Mouse (Mus musculus) T-helper 1 cell (primary cell): ENCODE results near the gene Gcc2.
"Not testable (repeated sequence)": the region's sequence is repeated elsewhere in the genome, so short reads cannot be mapped to it uniquely, and the experiment has no call there.

Experiments
- in situ Hi-C: fragments of 300-600 bp; cut with MboI, MseI; formaldehyde crosslinking; loops from one replicate; pipeline ENCODE4 v1.15.1; 2025; ENCODE audit warnings: high pct_unique_total_duplicates

Gene Gcc2

DNA sequence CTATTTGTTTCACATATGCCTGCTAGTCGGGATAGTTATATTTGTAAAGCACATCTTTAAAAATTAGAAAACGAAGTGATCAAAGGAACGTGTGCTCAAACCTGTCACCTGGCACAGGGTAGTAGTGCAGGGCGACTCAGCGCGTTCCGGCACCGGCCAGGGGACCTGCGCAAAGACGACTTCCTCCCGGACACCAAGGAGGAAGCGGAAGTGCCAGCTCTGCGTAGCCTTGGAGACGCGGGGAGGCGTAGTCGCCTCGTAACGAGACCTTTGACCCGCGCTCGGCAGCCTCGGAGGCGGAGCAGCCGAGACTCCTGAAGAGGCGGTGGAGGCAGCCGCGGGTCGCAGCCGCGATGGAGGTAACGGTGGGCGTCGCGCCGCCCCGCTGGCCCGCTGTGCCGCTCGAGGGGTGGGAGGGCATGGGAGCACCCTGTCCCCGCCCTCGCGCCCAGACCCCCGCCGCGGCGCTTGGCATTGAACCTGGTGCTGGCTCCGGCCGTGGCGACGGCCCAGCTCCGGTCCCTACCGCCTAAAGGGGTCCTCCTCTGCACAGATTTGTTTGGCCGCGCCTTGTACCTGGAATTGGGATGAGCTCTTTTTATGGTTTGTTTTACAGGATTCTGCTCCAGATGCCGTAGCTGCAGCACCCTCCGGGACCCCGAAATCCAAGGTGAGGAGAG is at the start of gene Gcc2:
Gcc2 (plus strand) TSS at position 285 of the 680 bp plus-strand sequence.
- in situ Hi-C loops: no loop called here

DNA sequence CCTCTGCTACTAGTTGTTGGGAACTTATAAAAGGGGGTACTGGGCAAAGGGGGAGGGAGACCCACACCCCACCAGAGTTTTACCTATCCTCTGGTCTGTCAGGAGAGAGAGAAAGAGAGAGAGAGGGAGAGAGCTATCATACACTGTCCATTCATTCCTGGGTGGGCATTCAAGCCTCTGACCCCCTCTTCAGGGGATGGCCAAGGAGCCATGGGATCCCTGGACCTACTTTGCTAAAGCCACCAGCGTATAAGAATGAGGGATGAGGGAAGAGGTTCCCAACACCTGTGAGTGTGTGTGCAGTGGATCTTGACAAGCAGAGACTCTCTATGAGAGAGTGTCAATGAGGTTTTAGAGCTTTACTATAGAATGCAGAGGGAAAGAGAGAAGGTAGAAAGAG is 49.3 kb upstream of the Gcc2 start:
- in situ Hi-C loops: loop anchor here (25.0 kb wide), 7 partner anchors 494 to 1994 kb away; no protein-coding TSS in a partner anchor

GRCm38 (mm10) chr10:58206639-58207404 is 48.5 kb upstream of the Gcc2 start:
- in situ Hi-C loops: loop anchor here (25.0 kb wide), 7 partner anchors 495 to 1995 kb away; no protein-coding TSS in a partner anchor

- in situ Hi-C loops: loop anchor here (25.0 kb wide), 7 partner anchors 498 to 1998 kb away; no protein-coding TSS in a partner anchor
These were observed 45.4 kb upstream of the Gcc2 start for GRCm38 (mm10) chr10:58209710-58210467.

DNA sequence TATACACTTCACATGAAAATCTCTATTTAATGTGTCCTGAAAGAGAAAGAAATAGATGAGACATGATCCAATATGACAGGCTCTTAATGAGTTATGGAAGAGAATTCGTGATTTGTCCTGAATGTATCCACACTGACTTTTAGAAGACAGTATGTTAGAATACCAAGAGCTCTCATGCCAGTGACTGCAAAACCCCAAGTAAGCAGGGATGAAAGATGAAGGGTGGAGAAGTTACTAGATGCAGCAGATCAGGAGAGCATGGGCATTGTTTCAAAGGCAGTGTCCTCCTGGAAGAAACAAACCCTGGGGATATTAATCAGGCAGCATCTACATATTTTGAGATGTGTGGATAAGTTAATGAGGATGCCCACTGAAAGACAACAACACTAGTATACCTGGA is 44.8 kb upstream of the Gcc2 start:
- in situ Hi-C loops: loop anchor here (25.0 kb wide), 7 partner anchors 498 to 1998 kb away; no protein-coding TSS in a partner anchor

DNA sequence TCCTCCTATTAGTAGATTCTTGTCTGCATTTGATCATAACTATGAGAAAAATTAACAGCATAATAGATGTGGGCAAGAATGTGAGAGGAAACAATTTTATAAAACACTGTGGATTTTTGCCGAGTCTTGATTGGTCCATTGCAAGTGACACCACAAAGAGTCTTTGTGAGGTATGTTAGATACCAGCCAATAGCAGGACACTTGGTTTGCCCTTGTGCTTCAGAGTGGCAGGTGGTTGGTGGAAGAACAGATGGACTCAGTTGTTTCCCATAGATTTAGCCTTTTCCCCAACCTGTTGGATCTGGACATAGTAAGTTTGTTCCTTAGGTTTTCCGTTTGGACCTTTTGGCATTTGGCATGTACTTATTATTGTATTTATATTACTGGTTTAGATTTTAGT is 44.1 kb upstream of the Gcc2 start:
- in situ Hi-C loops: loop anchor here (25.0 kb wide), 7 partner anchors 499 to 1999 kb away; no protein-coding TSS in a partner anchor

DNA sequence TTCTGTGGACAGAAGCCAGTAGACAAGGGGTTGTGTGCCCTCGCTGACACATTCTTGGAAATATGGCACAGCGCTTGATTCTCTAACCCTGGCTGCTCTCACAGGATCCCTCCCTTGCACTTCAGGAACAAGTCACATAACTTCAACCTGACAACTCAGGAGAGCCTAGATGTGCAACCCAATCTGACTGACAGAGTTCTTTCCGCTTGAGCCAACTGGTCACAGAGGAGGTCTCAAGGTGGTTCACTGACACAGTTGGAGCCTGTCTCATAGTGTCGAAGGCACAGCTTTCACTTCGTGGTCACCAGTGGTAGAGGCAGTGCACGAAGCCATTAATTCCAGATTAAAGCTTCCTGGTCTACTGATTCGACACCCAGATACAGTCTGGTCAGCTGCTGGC is 43.1 kb upstream of the Gcc2 start:
- in situ Hi-C loops: loop anchor here (25.0 kb wide), 7 partner anchors 500 to 2000 kb away; no protein-coding TSS in a partner anchor

DNA sequence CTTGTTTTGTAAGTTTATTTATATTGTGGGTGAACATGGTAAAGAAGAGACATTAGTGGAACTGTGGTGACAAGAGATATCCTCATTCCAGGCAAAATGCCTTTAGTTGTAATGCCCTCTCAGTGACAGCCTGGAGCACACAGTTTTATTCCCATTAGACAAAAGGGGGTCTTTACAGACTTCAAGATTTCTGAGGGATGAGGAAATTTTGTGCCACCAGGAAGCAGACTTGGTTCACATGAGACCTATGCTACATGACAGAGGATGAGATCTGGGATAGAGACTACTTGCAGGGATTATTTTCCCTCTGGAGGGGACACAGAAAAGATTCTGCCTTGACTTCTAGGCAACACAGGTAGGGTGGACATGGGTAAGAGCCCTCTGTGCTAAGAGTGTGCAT is 40.8 kb upstream of the Gcc2 start:
- in situ Hi-C loops: loop anchor here (25.0 kb wide), 7 partner anchors 502 to 2002 kb away; no protein-coding TSS in a partner anchor

GRCm38 (mm10) chr10:58214934-58215333 is 40.4 kb upstream of the Gcc2 start:
- in situ Hi-C loops: loop anchor here (25.0 kb wide), 7 partner anchors 503 to 2003 kb away; no protein-coding TSS in a partner anchor

- in situ Hi-C loops: loop anchor here (25.0 kb wide), 7 partner anchors 503 to 2003 kb away; no protein-coding TSS in a partner anchor
These were observed 39.9 kb upstream of the Gcc2 start for GRCm38 (mm10) chr10:58215353-58215752.

DNA sequence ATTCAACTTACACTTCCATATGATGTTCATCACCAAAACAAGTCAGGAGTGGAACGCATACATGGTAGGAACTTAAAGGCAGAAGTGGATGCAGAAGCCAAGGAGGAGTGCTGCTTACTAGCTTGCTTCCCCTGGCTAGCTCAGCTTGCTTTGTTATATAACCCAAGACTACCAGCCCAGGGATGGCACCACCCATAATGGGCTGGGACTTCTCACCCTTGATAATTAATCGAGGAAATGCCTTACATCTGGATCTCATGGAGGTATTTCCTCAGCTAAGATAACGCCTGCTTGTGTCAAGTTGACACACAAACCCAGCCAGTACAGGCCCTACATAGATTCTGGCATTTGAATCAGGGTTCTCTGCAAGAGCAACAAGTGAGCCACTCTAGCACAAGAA is 37.9 kb upstream of the Gcc2 start:
- in situ Hi-C loops: loop anchor here (25.0 kb wide), 7 partner anchors 505 to 2005 kb away; no protein-coding TSS in a partner anchor

- in situ Hi-C loops: loop anchor here (5.0 to 25.0 kb wide), 9 partner anchors 363 to 2008 kb away; no protein-coding TSS in a partner anchor
These were observed 34.6 kb upstream of the Gcc2 start for GRCm38 (mm10) chr10:58220726-58221125.

DNA sequence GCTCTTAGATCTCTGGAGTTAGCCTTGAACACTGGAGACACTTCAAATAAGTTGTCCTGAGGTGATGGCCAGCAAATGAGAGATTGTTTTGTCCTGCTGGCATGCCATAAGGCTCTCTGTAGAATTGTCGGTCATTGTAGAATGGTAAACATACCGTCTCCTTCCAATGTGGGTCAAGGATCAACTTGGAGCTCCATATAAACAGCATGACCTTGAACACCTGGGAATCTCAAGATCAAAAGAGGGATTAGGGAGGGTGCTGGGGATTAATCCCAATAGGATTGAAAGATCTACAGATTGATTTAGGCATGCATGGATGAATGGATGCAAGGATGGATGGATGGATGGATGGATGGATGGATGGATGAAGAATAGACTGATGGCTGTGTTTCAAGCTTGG is 33.7 kb upstream of the Gcc2 start:
- in situ Hi-C loops: loop anchor here (5.0 to 25.0 kb wide), 9 partner anchors 364 to 2009 kb away; no protein-coding TSS in a partner anchor

DNA sequence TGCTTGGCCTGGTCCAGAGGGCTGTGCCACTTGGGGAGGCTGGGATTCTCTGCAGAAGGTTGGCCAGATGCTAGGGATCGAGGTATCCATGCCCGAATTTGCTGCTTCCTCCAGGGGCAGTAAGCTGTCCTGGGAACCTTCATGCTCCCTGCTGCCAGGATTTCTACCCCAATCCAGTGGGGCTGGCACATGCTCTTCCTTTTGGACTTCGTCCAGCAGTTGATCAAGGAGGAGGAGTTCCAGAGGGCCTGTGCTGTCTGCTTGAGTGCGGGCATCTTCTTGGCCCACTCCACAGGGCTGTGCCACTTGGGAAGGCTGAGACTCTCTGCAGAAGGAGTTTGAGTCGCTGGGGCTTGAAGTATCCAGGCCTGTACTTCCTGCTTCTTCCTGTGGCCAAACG is 32.1 kb upstream of the Gcc2 start:
- in situ Hi-C loops: loop anchor here (5.0 to 25.0 kb wide), 9 partner anchors 366 to 2011 kb away; no protein-coding TSS in a partner anchor

- in situ Hi-C loops: loop anchor here (5.0 to 25.0 kb wide), 9 partner anchors 367 to 2012 kb away; no protein-coding TSS in a partner anchor
These were observed 31.1 kb upstream of the Gcc2 start for GRCm38 (mm10) chr10:58223972-58224805.

- in situ Hi-C loops: loop anchor here (5.0 to 25.0 kb wide), 9 partner anchors 368 to 2013 kb away; no protein-coding TSS in a partner anchor
These were observed 30.2 kb upstream of the Gcc2 start, which contains the start of gene AW822073 for GRCm38 (mm10) chr10:58224827-58225785. AW822073 (minus strand) TSS chr10:58224930.

GRCm38 (mm10) chr10:58226357-58226756 is 28.9 kb upstream of the Gcc2 start:
- in situ Hi-C loops: not testable (repeated sequence)

GRCm38 (mm10) chr10:58227798-58228197 is 27.5 kb upstream of the Gcc2 start:
- in situ Hi-C loops: not testable (repeated sequence)

DNA sequence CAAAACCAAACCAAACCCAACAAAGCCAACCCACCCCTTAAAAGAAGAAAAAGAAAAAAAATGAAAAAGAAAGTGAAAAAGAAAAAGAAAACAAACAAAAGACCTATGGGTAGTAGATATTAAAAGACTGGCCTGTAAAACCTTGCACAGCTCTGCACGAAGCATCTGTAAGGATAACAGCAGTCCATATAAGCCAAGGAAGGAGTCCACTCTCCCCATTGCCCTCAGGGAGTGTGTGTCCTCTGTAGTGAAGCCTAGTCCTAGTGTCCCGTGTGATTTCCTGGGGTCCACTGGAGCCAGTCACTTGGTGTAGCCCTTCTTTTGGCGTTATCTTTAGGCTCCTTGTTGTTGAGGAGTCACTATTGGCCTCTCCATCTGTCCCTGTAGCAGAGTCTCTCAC is 25.3 kb upstream of the Gcc2 start:
- in situ Hi-C loops: not testable (repeated sequence)
